Mouse (Mus musculus): ENCODE results near the gene Dnlz. TPM values are rescaled to one million over a fixed set of nuclear protein-coding genes. Genes with fewer than 3 reads are reported as not detected.

The Dnlz gene
- total and polyA plus RNA-seq, 3 experiments, result 21.8 to 27.7 TPM; not detected in 1

GRCm38 (mm10) chr2:26380131-26380771 lies 28.3 kb upstream of the Dnlz start, which contains the start of gene Snapc4:
TSS of gene Snapc4 (minus strand) at chr2:26380653.
- Histone ChIP-seq H3K36me3 (ENCODE audit: control insufficient read depth in 1 of 2, insufficient read depth in 2 of 2, low read length in 2 of 2) (peaks cover 2 to 5% of the 10 kb centered on the region in 2 experiments; a peak in 3 of 4 replicates), H3K27ac (ENCODE audit: control insufficient read depth, low read depth, low read length) (peak within 1 kb of the TSS; percentile 42; the same call in 1 of the 2 replicates), H3K79me2 (ENCODE audit: control insufficient read depth, insufficient read depth, low read length, poor library complexity) (peaks cover 17% of the 10 kb centered on the region), H3K4me1 (ENCODE audit: control insufficient read depth in 1 of 2, insufficient read depth in 2 of 2, low read length in 2 of 2) (peaks cover 0 to 3% of the 10 kb centered on the region in 2 experiments; a peak in 2 of 4 replicates), H3K27me3 (ENCODE audit: control insufficient read depth in 1 of 2, insufficient read depth in 2 of 2, low read length in 2 of 2) (no peaks in the 10 kb centered on the region), H3K9ac (ENCODE audit: control insufficient read depth, low read depth, low read length, poor library complexity, severe bottlenecking) (peak within 1 kb of the TSS; percentile 80), H3K4me3 (ENCODE audit: control insufficient read depth in 1 of 2, insufficient read depth in 1 of 2, low read depth in 2 of 2, low read length in 2 of 2) (peak within 1 kb of the TSS; percentile 72 to 94), H3K9me3 (replicated peaks; ENCODE audit: insufficient read depth, low read length) (no peaks in the 10 kb centered on the region)
- DNase-seq (ENCODE audit: low read depth, low spot score), result peak; percentile 93
- TF ChIP-seq MAZ (IDR thresholded peaks at IDR 0.05; ENCODE audit: low read depth, low read length), result peak; percentile 72; the same call in 1 of the 2 replicates
- TF ChIP-seq POLR2AphosphoS2 (IDR thresholded peaks at IDR 0.05; ENCODE audit: low read length), result peak; percentile 63; the same call in 1 of the 2 replicates
- TF ChIP-seq ELF1 (IDR thresholded peaks at IDR 0.05; ENCODE audit: low read depth, low read length), result peak; percentile 86
- peak; percentile 61 to 88; a peak in 3 of 4 replicates for TF ChIP-seq POLR2A (IDR thresholded peaks at IDR 0.05; ENCODE audit: control insufficient read depth in 1 of 2, insufficient read depth in 1 of 2, low read depth in 1 of 2, low read length in 2 of 2, poor library complexity in 1 of 2)
- no peak for TF ChIP-seq ZNF384 (IDR thresholded peaks at IDR 0.05; ENCODE audit: low read depth, low read length)
- TF ChIP-seq ZKSCAN1 (IDR thresholded peaks at IDR 0.05; ENCODE audit: low read depth, low read length), result no peak
- no peak for TF ChIP-seq JUND (IDR thresholded peaks at IDR 0.05; ENCODE audit: low read depth, low read length)
- peak; percentile 96 for TF ChIP-seq SIN3A (IDR thresholded peaks at IDR 0.05; ENCODE audit: low read length)
- TF ChIP-seq RCOR1 (IDR thresholded peaks at IDR 0.05; ENCODE audit: low read depth, low read length), result 0 out of 2 replicates have a peak, but pooled peaks have one; percentile 20
- no peak for TF ChIP-seq E2F4 (IDR thresholded peaks at IDR 0.05; ENCODE audit: borderline replicate concordance, low read depth, low read length)
- peak; percentile 88 for TF ChIP-seq HCFC1 (IDR thresholded peaks at IDR 0.05; ENCODE audit: low read depth, low read length)
- TF ChIP-seq MXI1 (IDR thresholded peaks at IDR 0.05; ENCODE audit: low read depth, low read length), result peak; percentile 97
- no peak; the same call in 1 of the 2 replicates for TF ChIP-seq KAT2A (conservative IDR thresholded peaks at IDR 0.05; ENCODE audit: low read depth, low read length)
- peak; percentile 58; the same call in 1 of the 2 replicates for TF ChIP-seq TCF12 (IDR thresholded peaks at IDR 0.05; ENCODE audit: low read depth, low read length)
- TF ChIP-seq ZMIZ1 (IDR thresholded peaks at IDR 0.05; ENCODE audit: low read depth, low read length), result 0 out of 2 replicates have a peak, but pooled peaks have one; percentile 34
- TF ChIP-seq TAL1 (IDR thresholded peaks at IDR 0.05; ENCODE audit: low read length), result no peak
- TF ChIP-seq EP300 (IDR thresholded peaks at IDR 0.05; ENCODE audit: low read depth in 1 of 2, low read length in 2 of 2), result no peak
- TF ChIP-seq MYC (IDR thresholded peaks at IDR 0.05; ENCODE audit: low read depth, low read length), result peak; percentile 84; the same call in 1 of the 2 replicates
- TF ChIP-seq CHD1 (IDR thresholded peaks at IDR 0.05; ENCODE audit: low read depth, low read length), result no peak
- TF ChIP-seq ETS1 (IDR thresholded peaks at IDR 0.05; ENCODE audit: low read depth, low read length), result peak; percentile 37; the same call in 1 of the 2 replicates
- TF ChIP-seq NELFE (IDR thresholded peaks at IDR 0.05; ENCODE audit: low read depth, low read length), result peak; percentile 83
- TF ChIP-seq BHLHE40 (IDR thresholded peaks at IDR 0.05; ENCODE audit: borderline replicate concordance, low read depth, low read length), result peak; percentile 66
- peak; percentile 84 for TF ChIP-seq MAX (IDR thresholded peaks at IDR 0.05; ENCODE audit: low read length)
- peak; percentile 42; the same call in 1 of the 2 replicates for TF ChIP-seq NRF1 (IDR thresholded peaks at IDR 0.05; ENCODE audit: insufficient read depth, low read depth, low read length, poor library complexity, severe bottlenecking)
- no peak for TF ChIP-seq MAFK (IDR thresholded peaks at IDR 0.05; ENCODE audit: borderline replicate concordance, low read depth, low read length)
- no peak for TF ChIP-seq GATA1 (IDR thresholded peaks at IDR 0.05; ENCODE audit: low read depth, low read length)
- 0 out of 2 replicates have a peak, but pooled peaks have one; percentile 11 for TF ChIP-seq TBP (IDR thresholded peaks at IDR 0.05; ENCODE audit: low read depth, low read length)
